Mouse (Mus musculus): ENCODE measurements around the gene Alpk3. TPM values are rescaled to one million over a fixed set of nuclear protein-coding genes. Genes with fewer than 3 reads are reported as not detected.

The Alpk3 gene
- polyA plus RNA-seq (2014; fragmentation: Nextera tagmentation; extraction: Ambion mirVana) = not detected in 2 replicates

DNA sequence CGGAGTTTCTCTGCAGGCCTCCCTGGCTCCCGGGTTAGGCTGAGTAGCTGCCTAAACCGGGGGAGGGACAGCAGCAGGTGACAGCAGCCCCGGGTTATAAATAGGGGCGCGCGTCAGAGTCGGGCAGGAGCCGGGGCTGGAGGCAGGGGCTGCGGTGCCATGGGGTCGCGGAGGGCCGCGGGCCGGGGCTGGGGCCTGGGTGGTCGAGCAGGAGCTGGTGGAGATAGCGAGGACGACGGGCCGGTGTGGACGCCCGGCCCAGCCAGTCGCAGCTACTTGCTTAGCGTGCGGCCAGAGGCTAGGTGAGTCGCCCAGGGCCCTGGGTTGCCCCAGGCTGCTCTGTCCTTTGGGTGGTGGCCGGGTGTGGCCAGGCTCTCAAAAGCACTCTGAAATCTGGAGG, at the start of gene Alpk3:
Gene Alpk3 (plus strand): TSS at position 130 of the 400 bp plus-strand sequence.
- DNase-seq (ENCODE audit: low spot score) = no peak
- H3K4me1 ChIP-seq (replicated peaks; ENCODE audit: control insufficient read depth, insufficient read depth, low read length) = no peaks in the 10 kb centered on the region
- no peaks in the 10 kb centered on the region for H3K36me3 ChIP-seq (ENCODE audit: control insufficient read depth, insufficient read depth, low read length)
- no peak within 1 kb of the TSS for H3K4me3 ChIP-seq (ENCODE audit: low read depth, low read length)
- ATAC-seq (replicated peaks; ENCODE audit: low FRiP score) = no peak
- no peaks in the 10 kb centered on the region for H3K9me3 ChIP-seq (ENCODE audit: control insufficient read depth, low read length)
- no peak within 1 kb of the TSS for H3K27ac ChIP-seq (ENCODE audit: low read depth, low read length)
- no peaks in the 10 kb centered on the region for H3K27me3 ChIP-seq (ENCODE audit: control insufficient read depth, insufficient read depth, low read length)
- no peak within 1 kb of the TSS for H3K4me2 ChIP-seq (ENCODE audit: low read depth, low read length, severe bottlenecking)
- no peak within 1 kb of the TSS for H3K9ac ChIP-seq (ENCODE audit: low read length)
- WGBS = 44% methylated on average over 27 of the region's 27 CpGs

DNA sequence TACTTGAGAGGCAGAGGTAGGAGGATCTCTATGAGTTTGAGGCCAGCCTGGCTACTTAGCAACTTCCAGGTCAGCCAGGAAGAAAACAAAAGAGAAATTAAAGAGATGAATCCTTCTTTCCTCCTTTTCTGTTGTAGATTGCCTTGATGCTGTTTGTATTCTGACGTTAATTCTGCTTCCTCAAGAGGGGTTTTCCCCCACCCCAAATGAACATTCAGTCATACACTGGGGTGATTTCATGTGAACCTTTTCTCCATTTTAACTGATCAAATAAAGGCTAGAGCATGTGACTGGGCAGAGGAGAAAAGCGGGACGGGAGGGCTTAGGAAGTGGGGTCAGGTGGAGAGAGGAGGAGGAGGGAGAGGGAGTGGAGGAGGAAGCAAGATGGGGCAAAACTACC, 49.1 kb upstream of the Alpk3 start:
- no peak overlapping the region for H3K27ac ChIP-seq (ENCODE audit: low read depth, low read length)
- no peaks in the 10 kb centered on the region; the same call in 1 of the 2 replicates for H3K36me3 ChIP-seq (ENCODE audit: control insufficient read depth, insufficient read depth, low read length)
- DNase-seq (ENCODE audit: low spot score) (no peak), ATAC-seq (replicated peaks; ENCODE audit: low FRiP score) (no peak)
- WGBS = 83% methylated on average over 3 of the region's 3 CpGs
- H3K4me3 ChIP-seq (ENCODE audit: low read depth, low read length) = no peak overlapping the region
- no peaks in the 10 kb centered on the region for H3K4me1 ChIP-seq (replicated peaks; ENCODE audit: control insufficient read depth, insufficient read depth, low read length)
- H3K27me3 ChIP-seq (ENCODE audit: control insufficient read depth, insufficient read depth, low read length) = no peaks in the 10 kb centered on the region
- no peak overlapping the region for H3K9ac ChIP-seq (ENCODE audit: low read length)
- no peak overlapping the region for H3K4me2 ChIP-seq (ENCODE audit: low read depth, low read length, severe bottlenecking)
- no peaks in the 10 kb centered on the region for H3K9me3 ChIP-seq (ENCODE audit: control insufficient read depth, low read length)

GRCm38 (mm10) chr7:81011576-81011975, 45.8 kb upstream of the Alpk3 start:
- Histone ChIP-seq H3K36me3 (ENCODE audit: control insufficient read depth, insufficient read depth, low read length) (no peaks in the 10 kb centered on the region; the same call in 1 of the 2 replicates), H3K9ac (ENCODE audit: low read length) (no peak overlapping the region), H3K27me3 (ENCODE audit: control insufficient read depth, insufficient read depth, low read length) (no peaks in the 10 kb centered on the region), H3K27ac (ENCODE audit: low read depth, low read length) (no peak overlapping the region), H3K4me1 (replicated peaks; ENCODE audit: control insufficient read depth, insufficient read depth, low read length) (no peaks in the 10 kb centered on the region), H3K4me2 (ENCODE audit: low read depth, low read length, severe bottlenecking) (no peak overlapping the region), H3K9me3 (ENCODE audit: control insufficient read depth, low read length) (no peaks in the 10 kb centered on the region), H3K4me3 (ENCODE audit: low read depth, low read length) (no peak overlapping the region)
- ATAC-seq (replicated peaks; ENCODE audit: low FRiP score) = no peak
- no peak for DNase-seq (ENCODE audit: low spot score)
- 93% methylated on average over 3 of the region's 3 CpGs for WGBS

DNA sequence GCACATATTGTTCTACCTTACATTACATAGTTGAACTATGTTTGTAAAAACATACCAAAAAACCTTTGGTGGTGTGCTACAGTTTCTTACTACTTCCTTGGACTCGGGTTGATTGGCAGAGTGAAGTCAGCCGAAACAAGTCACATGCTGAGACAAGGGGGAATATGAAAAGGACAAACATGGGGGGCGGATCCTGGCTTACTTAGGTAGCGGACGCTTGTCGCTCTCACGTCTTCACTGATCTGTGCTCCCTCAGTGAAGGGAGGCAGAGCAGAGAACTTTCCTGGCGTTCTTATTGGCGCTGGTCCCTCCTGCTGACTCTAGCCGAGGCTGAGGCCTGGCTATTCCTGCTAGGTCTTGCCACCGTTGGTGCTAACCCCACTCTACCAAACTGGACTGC, 37.1 kb upstream of the Alpk3 start:
- no peak overlapping the region for H3K27ac ChIP-seq (ENCODE audit: low read depth, low read length)
- H3K9me3 ChIP-seq (ENCODE audit: control insufficient read depth, low read length) = no peaks in the 10 kb centered on the region
- H3K4me1 ChIP-seq (replicated peaks; ENCODE audit: control insufficient read depth, insufficient read depth, low read length) = no peaks in the 10 kb centered on the region
- no peaks in the 10 kb centered on the region for H3K27me3 ChIP-seq (ENCODE audit: control insufficient read depth, insufficient read depth, low read length)
- DNase-seq (ENCODE audit: low spot score) (no peak), ATAC-seq (replicated peaks; ENCODE audit: low FRiP score) (no peak)
- H3K4me3 ChIP-seq (ENCODE audit: low read depth, low read length) = no peak overlapping the region
- WGBS = 56% methylated on average over 11 of the region's 11 CpGs
- no peak overlapping the region for H3K9ac ChIP-seq (ENCODE audit: low read length)
- no peak overlapping the region for H3K4me2 ChIP-seq (ENCODE audit: low read depth, low read length, severe bottlenecking)
- H3K36me3 ChIP-seq (ENCODE audit: control insufficient read depth, insufficient read depth, low read length) = peaks cover 4% of the 10 kb centered on the region; the same call in 1 of the 2 replicates

- ATAC-seq (replicated peaks; ENCODE audit: low FRiP score) = no peak
- peaks cover 4% of the 10 kb centered on the region; the same call in 1 of the 2 replicates for H3K36me3 ChIP-seq (ENCODE audit: control insufficient read depth, insufficient read depth, low read length)
Observed at GRCm38 (mm10) chr7:81022731-81023130, 34.7 kb upstream of the Alpk3 start.

GRCm38 (mm10) chr7:81024118-81024517, 33.3 kb upstream of the Alpk3 start:
- H3K9me3 ChIP-seq (ENCODE audit: control insufficient read depth, low read length) = no peaks in the 10 kb centered on the region
- H3K4me1 ChIP-seq (replicated peaks; ENCODE audit: control insufficient read depth, insufficient read depth, low read length) = no peaks in the 10 kb centered on the region
- H3K27me3 ChIP-seq (ENCODE audit: control insufficient read depth, insufficient read depth, low read length) = no peaks in the 10 kb centered on the region
- peaks cover 4% of the 10 kb centered on the region; the same call in 1 of the 2 replicates for H3K36me3 ChIP-seq (ENCODE audit: control insufficient read depth, insufficient read depth, low read length)
- no peak for ATAC-seq (replicated peaks; ENCODE audit: low FRiP score)
- no peak for DNase-seq (ENCODE audit: low spot score)
- H3K9ac ChIP-seq (ENCODE audit: low read length) = no peak overlapping the region
- H3K4me3 ChIP-seq (ENCODE audit: low read depth, low read length) = no peak overlapping the region
- no peak overlapping the region for H3K27ac ChIP-seq (ENCODE audit: low read depth, low read length)
- no peak overlapping the region for H3K4me2 ChIP-seq (ENCODE audit: low read depth, low read length, severe bottlenecking)
- 70% methylated on average over 5 of the region's 5 CpGs for WGBS

More at GRCm38 (mm10) chr7:81022731-81023130, 34.7 kb upstream of the Alpk3 start:
- no peaks in the 10 kb centered on the region for H3K4me1 ChIP-seq (replicated peaks; ENCODE audit: control insufficient read depth, insufficient read depth, low read length)
- no peaks in the 10 kb centered on the region for H3K9me3 ChIP-seq (ENCODE audit: control insufficient read depth, low read length)
- H3K4me3 ChIP-seq (ENCODE audit: low read depth, low read length) = no peak overlapping the region
- DNase-seq (ENCODE audit: low spot score) = no peak
- no peak overlapping the region for H3K4me2 ChIP-seq (ENCODE audit: low read depth, low read length, severe bottlenecking)
- H3K27me3 ChIP-seq (ENCODE audit: control insufficient read depth, insufficient read depth, low read length) = no peaks in the 10 kb centered on the region
- H3K9ac ChIP-seq (ENCODE audit: low read length) = no peak overlapping the region
- H3K27ac ChIP-seq (ENCODE audit: low read depth, low read length) = no peak overlapping the region

- Histone ChIP-seq H3K27me3 (ENCODE audit: control insufficient read depth, insufficient read depth, low read length) (no peaks in the 10 kb centered on the region), H3K36me3 (ENCODE audit: control insufficient read depth, insufficient read depth, low read length) (peaks cover 4% of the 10 kb centered on the region; the same call in 1 of the 2 replicates), H3K27ac (ENCODE audit: low read depth, low read length) (no peak overlapping the region), H3K4me3 (ENCODE audit: low read depth, low read length) (no peak overlapping the region), H3K4me2 (ENCODE audit: low read depth, low read length, severe bottlenecking) (no peak overlapping the region), H3K4me1 (replicated peaks; ENCODE audit: control insufficient read depth, insufficient read depth, low read length) (no peaks in the 10 kb centered on the region), H3K9ac (ENCODE audit: low read length) (no peak overlapping the region), H3K9me3 (ENCODE audit: control insufficient read depth, low read length) (no peaks in the 10 kb centered on the region)
- DNase-seq (ENCODE audit: low spot score) (no peak), ATAC-seq (replicated peaks; ENCODE audit: low FRiP score) (no peak)
- 92% methylated on average over 9 of the region's 9 CpGs for WGBS
Observed at GRCm38 (mm10) chr7:81024651-81025050, 32.7 kb upstream of the Alpk3 start.

DNA sequence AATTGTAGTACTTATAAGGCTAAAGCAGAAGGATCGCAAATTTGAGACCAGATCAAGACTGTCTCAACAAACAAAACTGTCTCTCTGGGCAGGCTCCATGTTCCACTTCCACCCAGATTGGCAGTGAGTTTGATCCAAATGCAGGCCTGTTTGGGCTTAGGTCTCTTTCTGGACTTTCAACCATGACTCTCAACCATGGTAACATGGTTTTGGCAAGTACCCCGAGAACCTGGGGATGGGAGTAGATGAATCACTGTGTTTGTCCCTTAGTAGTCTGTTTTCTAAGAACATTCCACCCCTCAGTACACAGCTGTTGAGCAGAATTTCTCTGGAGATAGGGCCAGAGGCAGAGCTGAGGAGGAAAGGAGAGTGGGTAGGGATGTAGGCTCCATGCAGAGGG, 31.6 kb upstream of the Alpk3 start:
- no peak for ATAC-seq (replicated peaks; ENCODE audit: low FRiP score)
- no peak for DNase-seq (ENCODE audit: low spot score)
- Histone ChIP-seq H3K27ac (ENCODE audit: low read depth, low read length) (no peak overlapping the region), H3K4me3 (ENCODE audit: low read depth, low read length) (no peak overlapping the region), H3K4me1 (replicated peaks; ENCODE audit: control insufficient read depth, insufficient read depth, low read length) (no peaks in the 10 kb centered on the region), H3K9ac (ENCODE audit: low read length) (no peak overlapping the region), H3K36me3 (ENCODE audit: control insufficient read depth, insufficient read depth, low read length) (peaks cover 4% of the 10 kb centered on the region), H3K9me3 (ENCODE audit: control insufficient read depth, low read length) (no peaks in the 10 kb centered on the region), H3K27me3 (ENCODE audit: control insufficient read depth, insufficient read depth, low read length) (no peaks in the 10 kb centered on the region), H3K4me2 (ENCODE audit: low read depth, low read length, severe bottlenecking) (no peak overlapping the region)
- 94% methylated on average over 2 of the region's 2 CpGs for WGBS

- Histone ChIP-seq H3K9ac (ENCODE audit: low read length) (no peak overlapping the region), H3K4me1 (replicated peaks; ENCODE audit: control insufficient read depth, insufficient read depth, low read length) (no peaks in the 10 kb centered on the region), H3K4me3 (ENCODE audit: low read depth, low read length) (no peak overlapping the region), H3K27me3 (ENCODE audit: control insufficient read depth, insufficient read depth, low read length) (no peaks in the 10 kb centered on the region), H3K9me3 (ENCODE audit: control insufficient read depth, low read length) (no peaks in the 10 kb centered on the region), H3K4me2 (ENCODE audit: low read depth, low read length, severe bottlenecking) (no peak overlapping the region), H3K27ac (ENCODE audit: low read depth, low read length) (no peak overlapping the region), H3K36me3 (ENCODE audit: control insufficient read depth, insufficient read depth, low read length) (peaks cover 20% of the 10 kb centered on the region; the same call in 1 of the 2 replicates)
- 96% methylated on average over 2 of the region's 2 CpGs for WGBS
- no peak for ATAC-seq (replicated peaks; ENCODE audit: low FRiP score)
- DNase-seq (ENCODE audit: low spot score) = no peak
Observed at GRCm38 (mm10) chr7:81039711-81040110, 17.7 kb upstream of the Alpk3 start.

Measured in forebrain, embryonic 11.5 days (tissue).